Mouse (Mus musculus): ENCODE measurements around the gene Gm38392. TPM values are rescaled to one million over a fixed set of nuclear protein-coding genes. Genes with fewer than 3 reads are reported as not detected.

Gm38392 gene
- polyA plus RNA-seq (2011; ENCODE audit: insufficient read length, low read depth, missing spikeins) = not detected in 2 replicates

DNA sequence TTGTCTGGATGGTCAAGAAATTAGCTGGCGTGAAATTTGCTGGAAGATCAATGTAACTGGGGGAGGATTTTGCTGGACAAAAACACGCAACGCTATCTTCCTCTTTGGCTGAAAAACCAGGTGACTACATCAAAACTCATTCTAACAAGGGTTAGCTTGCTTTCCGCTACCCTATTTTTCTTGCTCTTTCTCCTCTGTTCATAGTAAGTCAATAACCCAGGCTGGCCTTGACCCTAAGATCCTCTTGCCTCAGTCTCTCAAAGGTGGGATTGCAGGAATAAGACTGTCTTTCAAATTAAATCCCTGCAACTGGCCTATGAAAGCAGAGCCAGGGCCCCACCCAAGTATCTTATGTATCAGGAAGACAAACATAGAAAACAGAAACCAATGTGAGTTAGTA, at the start of gene Gm38392:
TSS of gene Gm38392 (minus strand) at position 101 of the 400 bp plus-strand sequence.
- Histone ChIP-seq H3K4me1 (ENCODE audit: control insufficient read depth, insufficient read depth, low read length) (no peaks in the 10 kb centered on the region), H3K27ac (ENCODE audit: insufficient read depth, low read length) (no peak within 1 kb of the TSS), H3K4me3 (ENCODE audit: insufficient read depth, low read length) (no peak within 1 kb of the TSS)
- TF ChIP-seq CTCF (IDR thresholded peaks at IDR 0.05; ENCODE audit: borderline replicate concordance, insufficient read depth, low read length) = no peak
- no peak for TF ChIP-seq POLR2A (IDR thresholded peaks at IDR 0.05; ENCODE audit: low read depth, low read length)

GRCm38 (mm10) chr3:88336058-88337013, 49.3 kb upstream of the Gm38392 start, which contains the start of the genes Tmem79 and Smg5:
Gene Tmem79, minus strand, starts transcription at chr3:88336148.
Gene Smg5, plus strand, starts transcription at chr3:88336260.
- TF ChIP-seq CTCF (IDR thresholded peaks at IDR 0.05; ENCODE audit: borderline replicate concordance, insufficient read depth, low read length) = no peak
- TF ChIP-seq POLR2A (IDR thresholded peaks at IDR 0.05; ENCODE audit: low read depth, low read length) = peak; percentile 94
- 0 out of 2 replicates have a peak, but pooled peaks cover 6% of the 10 kb centered on the region for H3K4me1 ChIP-seq (ENCODE audit: control insufficient read depth, insufficient read depth, low read length)

DNA sequence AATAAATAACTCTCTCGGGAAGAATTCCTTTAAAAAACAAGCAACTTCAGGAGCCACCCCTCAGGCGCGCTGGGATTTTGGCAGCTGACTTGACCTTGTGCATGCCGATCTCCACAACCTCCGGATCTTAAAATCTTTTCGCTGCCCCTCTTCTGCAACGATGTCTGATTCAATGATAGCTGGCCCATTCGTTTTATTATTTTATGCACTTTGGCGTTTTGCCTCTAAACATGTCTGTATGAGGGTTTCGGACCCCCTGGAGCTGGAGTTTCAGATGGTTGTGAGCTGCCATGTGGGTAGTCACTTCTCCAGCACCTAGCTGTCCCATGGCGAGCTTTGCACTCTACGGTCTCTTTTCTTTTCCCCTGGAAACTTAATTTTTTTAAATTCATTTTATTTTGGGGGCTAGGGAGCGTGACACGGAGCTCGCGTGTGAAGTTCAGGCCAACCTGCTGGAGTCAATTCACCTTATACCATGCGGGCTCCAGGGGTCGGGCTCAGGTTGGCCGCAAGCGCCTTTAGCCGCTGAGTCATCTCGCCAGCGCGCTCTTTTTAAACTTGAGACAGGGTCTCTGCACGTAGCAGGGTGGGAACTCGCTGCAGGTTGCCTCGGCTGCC, 48.5 kb upstream of the Gm38392 start:
- Histone ChIP-seq H3K4me3 (ENCODE audit: insufficient read depth, low read length) (peak overlapping the region; percentile 95), H3K27ac (ENCODE audit: insufficient read depth, low read length) (peak overlapping the region; percentile 92), H3K4me1 (ENCODE audit: control insufficient read depth, insufficient read depth, low read length) (0 out of 2 replicates have a peak, but pooled peaks cover 6% of the 10 kb centered on the region)
- TF ChIP-seq CTCF (IDR thresholded peaks at IDR 0.05; ENCODE audit: borderline replicate concordance, insufficient read depth, low read length) = no peak
- no peak for TF ChIP-seq POLR2A (IDR thresholded peaks at IDR 0.05; ENCODE audit: low read depth, low read length)

More at GRCm38 (mm10) chr3:88336058-88337013, 49.3 kb upstream of the Gm38392 start, which contains the start of the genes Tmem79 and Smg5:
- H3K4me3 ChIP-seq (ENCODE audit: insufficient read depth, low read length) = peak within 1 kb of the TSS; percentile 95
- peak within 1 kb of the TSS; percentile 92 for H3K27ac ChIP-seq (ENCODE audit: insufficient read depth, low read length)

GRCm38 (mm10) chr3:88334902-88335435, 48.0 kb upstream of the Gm38392 start:
- Histone ChIP-seq H3K27ac (ENCODE audit: insufficient read depth, low read length) (peak overlapping the region; percentile 92), H3K4me1 (ENCODE audit: control insufficient read depth, insufficient read depth, low read length) (0 out of 2 replicates have a peak, but pooled peaks cover 6% of the 10 kb centered on the region), H3K4me3 (ENCODE audit: insufficient read depth, low read length) (peak overlapping the region; percentile 95)
- TF ChIP-seq POLR2A (IDR thresholded peaks at IDR 0.05; ENCODE audit: low read depth, low read length) = no peak
- TF ChIP-seq CTCF (IDR thresholded peaks at IDR 0.05; ENCODE audit: borderline replicate concordance, insufficient read depth, low read length) = no peak

DNA sequence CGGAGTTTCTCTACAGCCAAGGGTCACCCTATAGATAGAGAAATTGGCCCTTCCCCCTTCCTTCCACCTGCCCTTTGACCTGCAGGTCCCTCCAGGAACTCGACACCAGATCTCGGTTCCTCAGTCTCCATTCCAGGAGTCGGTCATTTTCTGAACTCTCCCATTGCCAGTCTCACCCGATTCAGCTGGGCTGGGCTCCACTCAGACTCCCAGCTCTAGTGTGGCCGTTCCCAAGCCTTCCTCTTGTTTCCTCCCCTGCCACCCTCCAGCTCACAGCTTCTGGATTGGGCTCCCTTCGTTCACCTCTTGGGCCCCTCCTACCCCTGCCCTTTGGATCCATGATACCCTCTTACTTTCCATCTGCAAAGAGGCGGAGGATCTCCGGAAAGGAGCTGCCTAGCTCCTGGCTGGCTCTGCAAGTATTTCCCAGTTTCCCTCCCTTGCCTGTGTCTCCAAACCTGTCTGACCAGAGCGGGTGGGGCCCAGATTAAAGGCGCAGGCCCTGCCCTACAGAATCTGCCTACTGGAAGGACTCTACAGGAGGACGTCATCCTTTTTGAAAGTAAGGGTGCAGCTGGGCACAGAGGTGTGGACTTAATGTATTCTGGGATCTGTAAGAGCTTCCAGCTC, 47.1 kb upstream of the Gm38392 start:
- H3K4me1 ChIP-seq (ENCODE audit: control insufficient read depth, insufficient read depth, low read length) = 0 out of 2 replicates have a peak, but pooled peaks cover 6% of the 10 kb centered on the region
- no peak overlapping the region for H3K4me3 ChIP-seq (ENCODE audit: insufficient read depth, low read length)
- TF ChIP-seq POLR2A (IDR thresholded peaks at IDR 0.05; ENCODE audit: low read depth, low read length) (no peak), CTCF (IDR thresholded peaks at IDR 0.05; ENCODE audit: borderline replicate concordance, insufficient read depth, low read length) (no peak)
- H3K27ac ChIP-seq (ENCODE audit: insufficient read depth, low read length) = no peak overlapping the region

DNA sequence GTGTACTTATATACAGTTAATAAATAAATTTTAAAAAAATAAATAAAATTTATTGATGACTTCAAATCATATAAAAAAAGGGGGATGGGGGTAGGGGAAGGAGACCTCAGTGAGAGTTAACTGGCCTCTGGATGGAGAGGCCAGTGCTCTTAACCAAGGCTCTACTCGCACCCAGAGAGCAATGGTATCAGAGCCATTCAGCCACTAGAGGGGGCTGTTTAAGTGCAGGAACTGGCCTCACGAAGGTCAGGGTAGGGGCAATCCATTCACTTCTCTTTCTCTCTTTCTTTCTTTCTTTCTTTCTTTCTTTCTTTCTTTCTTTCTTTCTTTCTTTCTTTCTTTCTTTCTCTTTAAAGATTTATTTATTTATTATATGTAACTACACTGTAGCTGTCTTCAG, 44.3 kb upstream of the Gm38392 start:
- no peak overlapping the region for H3K4me3 ChIP-seq (ENCODE audit: insufficient read depth, low read length)
- TF ChIP-seq POLR2A (IDR thresholded peaks at IDR 0.05; ENCODE audit: low read depth, low read length) (no peak), CTCF (IDR thresholded peaks at IDR 0.05; ENCODE audit: borderline replicate concordance, insufficient read depth, low read length) (peak; percentile 47; the same call in 1 of the 2 replicates)
- no peak overlapping the region for H3K27ac ChIP-seq (ENCODE audit: insufficient read depth, low read length)
- H3K4me1 ChIP-seq (ENCODE audit: control insufficient read depth, insufficient read depth, low read length) = no peaks in the 10 kb centered on the region

GRCm38 (mm10) chr3:88328956-88329355, 41.9 kb upstream of the Gm38392 start:
- H3K4me1 ChIP-seq (ENCODE audit: control insufficient read depth, insufficient read depth, low read length) = no peaks in the 10 kb centered on the region
- no peak for TF ChIP-seq CTCF (IDR thresholded peaks at IDR 0.05; ENCODE audit: borderline replicate concordance, insufficient read depth, low read length)
- TF ChIP-seq POLR2A (IDR thresholded peaks at IDR 0.05; ENCODE audit: low read depth, low read length) = no peak
- no peak overlapping the region for H3K27ac ChIP-seq (ENCODE audit: insufficient read depth, low read length)
- H3K4me3 ChIP-seq (ENCODE audit: insufficient read depth, low read length) = no peak overlapping the region

DNA sequence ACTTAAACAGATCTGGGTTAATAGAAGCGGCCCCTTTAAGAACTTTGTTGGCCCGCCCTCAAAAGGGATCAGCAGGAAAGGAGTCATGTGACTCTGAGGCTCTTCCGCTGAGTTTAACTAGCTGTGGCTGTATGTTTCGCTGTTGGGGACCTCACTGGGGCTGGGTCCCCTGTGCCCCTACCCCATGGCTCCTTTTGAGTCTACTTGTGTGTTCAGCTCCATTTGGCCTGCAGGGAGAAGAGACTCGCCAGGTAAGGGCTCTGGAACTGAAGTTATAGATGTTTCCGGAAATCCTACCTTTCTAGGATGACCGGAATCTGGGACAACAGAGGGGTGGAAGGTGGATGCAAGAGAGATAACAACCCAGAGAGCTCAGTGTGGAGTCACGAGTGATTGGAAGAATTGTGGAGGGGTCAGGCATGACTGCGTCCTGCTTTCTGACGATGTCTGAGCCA, 38.0 kb upstream of the Gm38392 start, which contains the start of gene Glmp:
TSS of gene Glmp (plus strand) at position 73 of the 455 bp plus-strand sequence.
- no peak within 1 kb of the TSS for H3K27ac ChIP-seq (ENCODE audit: insufficient read depth, low read length)

GRCm38 (mm10) chr3:88299172-88299571, 12.2 kb upstream of the Gm38392 start:
- no peak for TF ChIP-seq CTCF (IDR thresholded peaks at IDR 0.05; ENCODE audit: borderline replicate concordance, insufficient read depth, low read length)
- no peak for TF ChIP-seq POLR2A (IDR thresholded peaks at IDR 0.05; ENCODE audit: low read depth, low read length)
- no peak overlapping the region for H3K27ac ChIP-seq (ENCODE audit: insufficient read depth, low read length)
- H3K4me3 ChIP-seq (ENCODE audit: insufficient read depth, low read length) = no peak overlapping the region
- H3K4me1 ChIP-seq (ENCODE audit: control insufficient read depth, insufficient read depth, low read length) = no peaks in the 10 kb centered on the region

More for the DNA sequence above, 38.0 kb upstream of the Gm38392 start, which contains the start of gene Glmp:
- peak within 1 kb of the TSS; percentile 96 for H3K4me3 ChIP-seq (ENCODE audit: insufficient read depth, low read length)
- H3K4me1 ChIP-seq (ENCODE audit: control insufficient read depth, insufficient read depth, low read length) = no peaks in the 10 kb centered on the region
- TF ChIP-seq POLR2A (IDR thresholded peaks at IDR 0.05; ENCODE audit: low read depth, low read length) (peak; percentile 89), CTCF (IDR thresholded peaks at IDR 0.05; ENCODE audit: borderline replicate concordance, insufficient read depth, low read length) (no peak)
